Mouse (Mus musculus): ENCODE data around the gene Naaladl1. TPM values are rescaled to one million over a fixed set of nuclear protein-coding genes. Genes with fewer than 3 reads are reported as not detected.

Gene Naaladl1
- polyA plus RNA-seq, 1 experiment = 0.35 TPM

DNA sequence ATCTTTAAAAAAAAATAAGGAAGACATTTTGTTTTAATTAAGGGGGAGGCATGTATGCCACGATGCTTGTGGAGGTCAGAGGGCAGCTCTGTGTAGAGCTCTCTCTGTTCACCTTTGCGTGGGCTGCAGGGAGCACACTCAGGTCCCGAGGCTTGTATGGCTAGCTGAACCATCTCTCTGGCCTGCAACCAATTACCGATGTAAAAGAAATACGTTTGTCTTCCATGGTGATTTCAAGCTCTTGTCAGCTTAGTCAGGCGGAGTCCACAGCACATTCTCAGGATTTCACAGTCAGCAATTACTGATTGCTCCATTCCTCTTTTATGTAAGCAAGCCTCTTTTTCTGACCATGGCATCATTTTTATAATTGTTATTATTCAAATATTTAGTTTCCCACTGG, 4.4 kb upstream of the Naaladl1 start:
- H3K9me3 ChIP-seq (ENCODE audit: control insufficient read depth, low read length) = no peaks in the 10 kb centered on the region
- no peak overlapping the region for H3K4me3 ChIP-seq (replicated peaks)
- H3K27me3 ChIP-seq (ENCODE audit: control insufficient read depth) = no peaks in the 10 kb centered on the region
- TF ChIP-seq TAL1 (IDR thresholded peaks at IDR 0.05; ENCODE audit: low read length) (no peak), GATA1 (IDR thresholded peaks at IDR 0.05; ENCODE audit: low read length) (no peak)
- H3K4me1 ChIP-seq (ENCODE audit: control insufficient read depth) = peaks cover 50% of the 10 kb centered on the region
- H3K36me3 ChIP-seq (ENCODE audit: control insufficient read depth) = peaks cover 47% of the 10 kb centered on the region

GRCm38 (mm10) chr19:6102169-6102853, 3.3 kb upstream of the Naaladl1 start:
- peaks cover 37% of the 10 kb centered on the region for H3K36me3 ChIP-seq (ENCODE audit: control insufficient read depth)
- no peaks in the 10 kb centered on the region for H3K27me3 ChIP-seq (ENCODE audit: control insufficient read depth)
- H3K9me3 ChIP-seq (ENCODE audit: control insufficient read depth, low read length) = no peaks in the 10 kb centered on the region
- H3K4me1 ChIP-seq (ENCODE audit: control insufficient read depth) = peaks cover 51% of the 10 kb centered on the region
- no peak for TF ChIP-seq TAL1 (IDR thresholded peaks at IDR 0.05; ENCODE audit: low read length)
- TF ChIP-seq GATA1 (IDR thresholded peaks at IDR 0.05; ENCODE audit: low read length) = no peak
- H3K4me3 ChIP-seq (replicated peaks) = peak overlapping the region; percentile 7

DNA sequence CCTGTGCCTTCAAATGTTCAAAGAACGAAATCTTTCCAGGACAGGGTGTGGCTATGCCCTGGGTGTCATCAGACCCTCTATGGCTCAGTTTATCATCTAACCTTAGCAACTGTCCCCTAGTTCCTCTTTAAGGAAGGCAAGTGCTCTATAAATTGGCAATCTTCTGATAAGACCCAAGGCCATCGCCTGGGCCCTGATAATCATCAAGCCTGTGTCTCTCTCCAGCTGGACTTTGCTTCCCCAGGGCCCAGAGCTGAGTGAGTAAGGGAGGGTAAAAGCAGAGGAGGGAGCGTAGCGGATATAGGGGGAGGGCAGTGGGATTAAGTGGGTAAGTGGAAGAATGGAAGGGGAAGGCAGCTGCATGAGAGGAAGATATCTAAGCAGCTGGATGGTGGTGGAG, 1.1 kb upstream of the Naaladl1 start:
- no peaks in the 10 kb centered on the region for H3K9me3 ChIP-seq (ENCODE audit: control insufficient read depth, low read length)
- H3K27me3 ChIP-seq (ENCODE audit: control insufficient read depth) = no peaks in the 10 kb centered on the region
- H3K4me1 ChIP-seq (ENCODE audit: control insufficient read depth) = peaks cover 49% of the 10 kb centered on the region
- H3K36me3 ChIP-seq (ENCODE audit: control insufficient read depth) = peaks cover 23% of the 10 kb centered on the region
- TF ChIP-seq TAL1 (IDR thresholded peaks at IDR 0.05; ENCODE audit: low read length) (no peak), GATA1 (IDR thresholded peaks at IDR 0.05; ENCODE audit: low read length) (no peak)
- no peak overlapping the region for H3K4me3 ChIP-seq (replicated peaks)

DNA sequence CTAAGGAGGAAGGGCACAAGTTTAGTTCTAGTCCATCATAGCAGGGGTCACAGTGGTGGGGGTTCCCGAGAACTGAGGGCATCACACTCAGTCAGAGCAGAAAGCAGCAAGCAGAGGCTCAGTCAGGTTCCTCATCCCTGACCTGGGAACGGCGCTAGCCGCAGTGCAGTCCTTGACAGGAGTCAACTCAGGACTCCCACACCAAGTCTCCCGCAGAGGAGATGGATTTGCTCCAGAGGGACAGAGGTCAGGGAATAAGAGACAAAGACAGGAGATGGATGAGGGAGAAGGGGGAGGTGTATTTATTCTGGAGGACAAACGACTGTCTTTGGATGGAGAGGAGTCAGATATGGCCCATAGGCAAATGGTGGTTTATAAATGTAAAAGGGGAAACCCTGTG, 7.5 kb downstream of the Naaladl1 start:
- H3K4me1 ChIP-seq (ENCODE audit: control insufficient read depth) = peaks cover 25% of the 10 kb centered on the region

GRCm38 (mm10) chr19:6116113-6116850, 10.7 kb downstream of the Naaladl1 start:
- Histone ChIP-seq H3K27me3 (ENCODE audit: control insufficient read depth) (no peaks in the 10 kb centered on the region), H3K36me3 (ENCODE audit: control insufficient read depth) (peaks cover 78% of the 10 kb centered on the region), H3K4me3 (replicated peaks) (peak overlapping the region; percentile 84), H3K9me3 (ENCODE audit: control insufficient read depth, low read length) (no peaks in the 10 kb centered on the region), H3K4me1 (ENCODE audit: control insufficient read depth) (peaks cover 40% of the 10 kb centered on the region)
- no peak for TF ChIP-seq GATA1 (IDR thresholded peaks at IDR 0.05; ENCODE audit: low read length)
- TF ChIP-seq TAL1 (IDR thresholded peaks at IDR 0.05; ENCODE audit: low read length) = no peak

More for the DNA sequence above, 7.5 kb downstream of the Naaladl1 start:
- no peak overlapping the region for H3K4me3 ChIP-seq (replicated peaks)
- no peaks in the 10 kb centered on the region for H3K27me3 ChIP-seq (ENCODE audit: control insufficient read depth)
- TF ChIP-seq TAL1 (IDR thresholded peaks at IDR 0.05; ENCODE audit: low read length) = no peak
- no peak for TF ChIP-seq GATA1 (IDR thresholded peaks at IDR 0.05; ENCODE audit: low read length)
- no peaks in the 10 kb centered on the region for H3K9me3 ChIP-seq (ENCODE audit: control insufficient read depth, low read length)
- H3K36me3 ChIP-seq (ENCODE audit: control insufficient read depth) = peaks cover 58% of the 10 kb centered on the region

GRCm38 (mm10) chr19:6117346-6117985, 11.9 kb downstream of the Naaladl1 start:
- peaks cover 84% of the 10 kb centered on the region for H3K36me3 ChIP-seq (ENCODE audit: control insufficient read depth)
- no peaks in the 10 kb centered on the region for H3K27me3 ChIP-seq (ENCODE audit: control insufficient read depth)
- H3K4me1 ChIP-seq (ENCODE audit: control insufficient read depth) = peaks cover 46% of the 10 kb centered on the region
- no peaks in the 10 kb centered on the region for H3K9me3 ChIP-seq (ENCODE audit: control insufficient read depth, low read length)
- H3K4me3 ChIP-seq (replicated peaks) = peak overlapping the region; percentile 84
- TF ChIP-seq GATA1 (IDR thresholded peaks at IDR 0.05; ENCODE audit: low read length) (no peak), TAL1 (IDR thresholded peaks at IDR 0.05; ENCODE audit: low read length) (no peak)

DNA sequence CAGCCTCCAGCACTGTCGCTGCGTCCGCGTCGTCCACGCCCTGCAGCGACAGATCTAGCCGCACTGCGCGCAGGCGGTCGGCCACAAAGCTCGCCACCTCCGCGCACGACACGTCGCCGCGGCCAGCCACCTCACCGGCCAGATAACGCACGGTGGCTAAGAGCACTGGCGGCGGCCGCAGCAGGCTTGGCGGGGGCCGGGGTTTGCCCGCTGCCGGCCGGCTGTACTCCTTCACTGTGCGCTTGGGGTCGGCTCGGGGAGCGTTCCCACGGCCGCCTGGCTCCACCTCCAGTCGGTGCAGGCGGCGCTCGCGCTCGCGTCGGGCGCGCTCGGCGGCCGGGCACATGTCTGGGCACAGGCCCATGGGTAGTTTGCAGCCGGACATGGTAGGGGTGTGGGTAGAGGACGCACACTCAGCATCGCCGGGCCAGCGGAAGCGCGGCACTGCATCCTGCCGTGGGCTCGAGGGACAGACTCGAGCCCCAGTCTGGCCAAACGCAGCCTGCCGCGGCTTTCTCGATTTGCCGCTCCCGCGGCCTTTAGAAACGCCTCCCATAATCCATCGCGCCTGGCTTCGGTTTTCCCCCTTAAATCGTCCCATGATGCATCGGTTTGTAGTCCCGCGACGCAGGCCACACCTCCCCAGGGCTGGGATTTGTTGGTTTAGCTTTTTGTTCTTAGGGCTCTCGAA, 12.5 kb downstream of the Naaladl1 start, which contains the start of gene Sac3d1:
Sac3d1 (minus strand) TSS at position 665 of the 691 bp plus-strand sequence.
- no peaks in the 10 kb centered on the region for H3K9me3 ChIP-seq (ENCODE audit: control insufficient read depth, low read length)
- peak within 1 kb of the TSS; percentile 84 for H3K4me3 ChIP-seq (replicated peaks)
- peaks cover 82% of the 10 kb centered on the region for H3K36me3 ChIP-seq (ENCODE audit: control insufficient read depth)
- TF ChIP-seq TAL1 (IDR thresholded peaks at IDR 0.05; ENCODE audit: low read length) = no peak
- TF ChIP-seq GATA1 (IDR thresholded peaks at IDR 0.05; ENCODE audit: low read length) = no peak
- H3K27me3 ChIP-seq (ENCODE audit: control insufficient read depth) = no peaks in the 10 kb centered on the region
- H3K4me1 ChIP-seq (ENCODE audit: control insufficient read depth) = peaks cover 47% of the 10 kb centered on the region

DNA sequence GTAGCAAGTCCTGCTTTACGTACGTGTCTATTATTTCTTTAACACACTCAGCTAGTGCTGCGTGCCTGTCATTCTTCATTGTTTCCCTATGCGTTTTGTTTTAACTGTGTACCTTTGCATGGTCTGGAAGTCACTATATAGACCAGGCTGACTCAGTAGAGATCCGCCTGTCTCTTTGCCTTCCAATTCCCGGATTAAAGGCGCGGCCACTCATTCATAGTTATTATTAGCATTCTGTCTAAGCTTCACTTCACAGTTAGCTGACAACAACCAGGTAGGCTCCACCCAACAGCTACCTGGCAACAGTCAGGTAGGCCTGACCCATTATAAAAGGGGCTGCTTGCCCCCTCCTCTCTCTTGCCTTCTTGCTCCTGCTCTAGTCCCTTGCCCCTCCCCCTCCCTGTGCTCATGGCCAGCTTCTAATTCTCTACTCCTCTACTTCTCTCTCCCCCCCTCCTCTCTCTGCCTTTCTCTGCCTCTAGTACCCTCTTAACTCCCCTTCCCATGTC, 13.1 kb downstream of the Naaladl1 start:
- no peak for TF ChIP-seq TAL1 (IDR thresholded peaks at IDR 0.05; ENCODE audit: low read length)
- no peak for TF ChIP-seq GATA1 (IDR thresholded peaks at IDR 0.05; ENCODE audit: low read length)
- peaks cover 52% of the 10 kb centered on the region for H3K4me1 ChIP-seq (ENCODE audit: control insufficient read depth)
- H3K9me3 ChIP-seq (ENCODE audit: control insufficient read depth, low read length) = no peaks in the 10 kb centered on the region
- H3K27me3 ChIP-seq (ENCODE audit: control insufficient read depth) = no peaks in the 10 kb centered on the region
- H3K4me3 ChIP-seq (replicated peaks) = peak overlapping the region; percentile 84
- peaks cover 82% of the 10 kb centered on the region for H3K36me3 ChIP-seq (ENCODE audit: control insufficient read depth)
